ENCODE assay signal across 14 mouse cellular contexts in genomic region chr14:46418371-46419097, GRCm38 (mm10). TPM values are rescaled to one million over a fixed set of nuclear protein-coding genes. Genes with fewer than 3 reads are reported as not detected.
DNase-seq lines count a peak whose midpoint lies in the region; TF ChIP-seq lines count a peak whose summit lies in the region.
"Had no signal": no experiment of that assay in that cellular context is flagged by ENCODE, and none has a peak within 500 bp of the region (broad histone marks: within the 10 kb centered on the region; RNA-seq: fewer than 3 reads in every experiment).

No protein-coding gene starts in this region.

- intact Hi-C loops in gastrocnemius, adult 2 months (cut with DNase I): no loop called here

- no peak overlapping the region for H3K27ac ChIP-seq in gastrocnemius, adult 2 months
- H3K27ac ChIP-seq: liver, embryonic 13.5 days; macrophage had no signal

- H3K4me3 ChIP-seq in gastrocnemius, adult 2 months: peak overlapping the region; percentile 30; the same call in 1 of the 2 replicates
- H3K4me3 ChIP-seq: liver, embryonic 13.5 days had no signal

- peak; percentile 62 for DNase-seq in gastrocnemius, adult 2 months
- DNase-seq in gastrocnemius, postnatal 10 days: no peak
- peak; percentile 8 for DNase-seq in retina, postnatal 1 day
- DNase-seq in retina, embryonic 14.5 days (ENCODE audit: low spot score): no peak
- peak; percentile 11 for DNase-seq in kidney, postnatal 10 days
- DNase-seq in yolk sac, embryonic 10.5 days (ENCODE audit: low spot score): peak; percentile 19
- DNase-seq in lung, postnatal 14 days: no peak
- DNase-seq in layer of hippocampus, adult 11-12 months (ENCODE audit: low spot score): no peak
- DNase-seq: cerebellum, adult 9-11 months; liver, embryonic 13.5 days; thymus, postnatal 4 days had no signal

- TF ChIP-seq CTCF in gastrocnemius, adult 2 months (IDR thresholded peaks at IDR 0.05): no peak

RNA-seq across cellular contexts. Expression of gene Bmp4, which starts 28.1 kb away (rescaled TPM):
- 1 to 10 TPM; 5.0 to 5.4 TPM for total RNA-seq in gastrocnemius, adult 2 months (2021)
- 10 to 100 TPM; 13.9 to 19.7 TPM for total RNA-seq in gastrocnemius, postnatal 10 days (2021)

RNA-seq across cellular contexts. Expression of gene Gm15217, which starts 39.3 kb away (rescaled TPM):
- not detected for total RNA-seq in gastrocnemius, adult 2 months (2021)
- total RNA-seq in gastrocnemius, postnatal 10 days (2021): not detected
- total RNA-seq: hematopoietic stem cell, adult 5-6 weeks; left cerebral cortex, postnatal 10 days had no signal

Comparison
In these comparisons a context has a peak if more than half of its experiments do, and no peak if none do; other contexts are left out.
1. DNase-seq: peak in gastrocnemius, adult 2 months (single experiment), retina, postnatal 1 day (single experiment), kidney, postnatal 10 days (single experiment) and yolk sac, embryonic 10.5 days (single experiment); none in gastrocnemius, postnatal 10 days (single experiment), retina, embryonic 14.5 days (single experiment), lung, postnatal 14 days (single experiment) and layer of hippocampus, adult 11-12 months (single experiment).